Mouse (Mus musculus) bone marrow macrophage, adult 2 months (primary cell): ENCODE measurements at regions not wholly inside any gene's neighbourhood (a gene's known extent, or its start where the extent isn't known, plus 50 kb on each side); places are given as distances from the start of the nearest gene placed in this dataset.

ENCODE experiments used
- CTCF ChIP-seq: IDR thresholded peaks from 2 replicates; pipeline ENCODE4 v1.5.1; 2012; ENCODE audit warnings: low read depth, mild to moderate bottlenecking, low read length, moderate library complexity
- POLR2A ChIP-seq: IDR thresholded peaks from 2 replicates; pipeline ENCODE4 v1.6.1; 2012; ENCODE audit warnings: mild to moderate bottlenecking, low read depth, low read length, borderline replicate concordance

- TF ChIP-seq CTCF (no peak), POLR2A (no peak)
These were observed 269.0 kb upstream of the Pik3r1 start for GRCm38 (mm10) chr13:102036819-102037624.
